Mouse (Mus musculus): ENCODE data around the gene Sncg. TPM values are rescaled to one million over a fixed set of nuclear protein-coding genes. Genes with fewer than 3 reads are reported as not detected.

Gene Sncg
- polyA plus RNA-seq, 1 experiment from 2014 or later: 188 TPM

DNA sequence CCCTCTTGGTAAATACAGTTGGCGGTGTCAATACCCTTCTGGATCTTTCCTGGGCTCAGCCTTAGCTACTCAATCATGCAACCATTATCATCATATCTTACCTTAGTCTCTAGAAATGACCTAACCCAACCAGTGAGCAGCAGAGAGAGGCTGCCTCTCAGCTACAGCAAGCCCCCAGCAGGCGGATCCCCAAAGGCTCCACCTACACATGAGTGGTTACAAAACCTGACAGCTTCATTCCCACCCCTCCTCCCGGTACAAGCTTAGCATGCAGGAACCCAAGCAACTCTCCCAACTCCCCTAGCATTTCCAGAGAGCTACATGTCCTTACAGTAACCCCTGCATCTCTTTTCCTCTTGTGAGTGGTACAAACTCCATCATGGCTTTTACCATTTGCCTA is 25.4 kb upstream of the Sncg start:
- Histone ChIP-seq H3K27ac (ENCODE audit: low read depth, low read length) (no peak overlapping the region), H3K9ac (ENCODE audit: low read depth, low read length) (no peak overlapping the region), H3K4me1 (ENCODE audit: control insufficient read depth, insufficient read depth, low read depth, low read length) (no peaks in the 10 kb centered on the region), H3K36me3 (ENCODE audit: control insufficient read depth, insufficient read depth, low read length) (peaks cover 11% of the 10 kb centered on the region), H3K27me3 (replicated peaks; ENCODE audit: control insufficient read depth, insufficient read depth, low read length) (no peaks in the 10 kb centered on the region), H3K9me3 (ENCODE audit: control insufficient read depth, low read length) (no peaks in the 10 kb centered on the region), H3K4me2 (ENCODE audit: low read length) (no peak overlapping the region), H3K4me3 (ENCODE audit: low read length) (no peak overlapping the region)
- WGBS: 100% methylated on average over 3 of the region's 3 CpGs
- ATAC-seq: no peak

DNA sequence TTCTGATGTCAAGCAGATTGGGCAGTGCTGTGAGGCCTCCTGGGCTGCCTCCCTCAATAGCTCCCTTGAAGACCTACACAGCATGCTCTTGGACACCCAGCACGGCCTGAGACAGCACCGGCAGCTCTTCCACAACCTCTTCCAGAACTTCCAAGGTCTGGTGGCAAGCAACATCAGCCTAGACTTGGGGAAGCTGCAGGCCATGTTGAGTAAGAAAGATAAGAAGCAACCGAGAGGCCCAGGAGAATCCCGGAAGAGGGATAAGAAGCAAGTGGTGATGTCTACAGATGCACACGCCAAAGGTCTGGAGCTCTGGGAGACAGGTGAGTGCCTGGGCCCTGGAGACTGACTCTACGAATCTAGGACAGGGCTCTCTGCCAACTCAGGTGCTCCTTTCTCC is 24.7 kb upstream of the Sncg start:
- Histone ChIP-seq H3K4me3 (ENCODE audit: low read length) (no peak overlapping the region), H3K36me3 (ENCODE audit: control insufficient read depth, insufficient read depth, low read length) (peaks cover 11% of the 10 kb centered on the region), H3K9ac (ENCODE audit: low read depth, low read length) (no peak overlapping the region), H3K4me1 (ENCODE audit: control insufficient read depth, insufficient read depth, low read depth, low read length) (no peaks in the 10 kb centered on the region), H3K9me3 (ENCODE audit: control insufficient read depth, low read length) (no peaks in the 10 kb centered on the region), H3K27ac (ENCODE audit: low read depth, low read length) (no peak overlapping the region), H3K27me3 (replicated peaks; ENCODE audit: control insufficient read depth, insufficient read depth, low read length) (no peaks in the 10 kb centered on the region), H3K4me2 (ENCODE audit: low read length) (no peak overlapping the region)
- 97% methylated on average over 6 of the region's 6 CpGs for WGBS
- no peak for ATAC-seq

DNA sequence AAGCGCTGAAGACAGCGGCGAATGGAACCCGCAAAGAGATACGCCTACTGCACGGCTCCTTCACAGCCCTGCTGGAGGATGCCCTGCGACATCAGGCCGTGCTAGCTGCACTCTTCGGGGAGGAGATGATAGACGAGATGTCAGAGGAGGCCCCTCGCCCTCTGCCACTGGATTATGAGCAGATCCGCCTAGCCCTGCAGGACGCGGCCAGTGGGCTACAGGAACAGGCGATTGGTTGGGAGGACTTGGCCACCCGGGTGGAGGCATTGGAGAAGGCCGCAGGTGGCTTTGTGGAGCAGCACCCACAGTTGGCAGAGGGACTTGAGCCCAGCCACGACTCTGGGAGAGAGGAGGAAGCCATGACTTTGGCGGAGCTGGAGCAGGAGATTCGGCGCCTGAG is 24.3 kb upstream of the Sncg start:
- Histone ChIP-seq H3K4me1 (ENCODE audit: control insufficient read depth, insufficient read depth, low read depth, low read length) (no peaks in the 10 kb centered on the region), H3K4me2 (ENCODE audit: low read length) (no peak overlapping the region), H3K36me3 (ENCODE audit: control insufficient read depth, insufficient read depth, low read length) (peaks cover 11% of the 10 kb centered on the region), H3K4me3 (ENCODE audit: low read length) (no peak overlapping the region), H3K9me3 (ENCODE audit: control insufficient read depth, low read length) (no peaks in the 10 kb centered on the region), H3K27ac (ENCODE audit: low read depth, low read length) (no peak overlapping the region), H3K9ac (ENCODE audit: low read depth, low read length) (no peak overlapping the region), H3K27me3 (replicated peaks; ENCODE audit: control insufficient read depth, insufficient read depth, low read length) (no peaks in the 10 kb centered on the region)
- ATAC-seq: no peak
- WGBS: 95% methylated on average over 21 of the region's 21 CpGs

DNA sequence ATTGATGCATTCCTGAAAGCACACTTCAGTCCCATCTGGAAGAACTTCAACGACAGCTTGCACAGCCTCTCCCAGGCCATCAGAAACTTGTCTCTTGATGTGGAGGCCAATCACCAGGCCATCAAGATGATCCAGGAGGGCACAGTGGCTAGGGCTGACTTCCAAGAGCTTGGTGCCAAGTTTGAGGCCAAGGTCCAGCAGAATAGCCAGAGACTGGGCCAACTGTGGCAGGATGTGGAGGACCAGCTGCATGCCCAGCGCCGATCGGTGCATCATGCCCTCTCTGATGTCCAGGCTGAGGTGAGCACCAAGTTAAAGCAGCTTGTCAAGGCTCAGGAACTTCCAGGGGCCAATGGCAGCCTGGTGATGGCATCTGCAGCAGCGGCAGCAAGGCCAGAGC is 23.3 kb upstream of the Sncg start:
- Histone ChIP-seq H3K4me3 (ENCODE audit: low read length) (no peak overlapping the region), H3K27ac (ENCODE audit: low read depth, low read length) (no peak overlapping the region), H3K4me1 (ENCODE audit: control insufficient read depth, insufficient read depth, low read depth, low read length) (no peaks in the 10 kb centered on the region), H3K36me3 (ENCODE audit: control insufficient read depth, insufficient read depth, low read length) (peaks cover 9% of the 10 kb centered on the region), H3K27me3 (replicated peaks; ENCODE audit: control insufficient read depth, insufficient read depth, low read length) (no peaks in the 10 kb centered on the region), H3K9ac (ENCODE audit: low read depth, low read length) (no peak overlapping the region), H3K9me3 (ENCODE audit: control insufficient read depth, low read length) (no peaks in the 10 kb centered on the region), H3K4me2 (ENCODE audit: low read length) (no peak overlapping the region)
- ATAC-seq: no peak
- 82% methylated on average over 5 of the region's 5 CpGs for WGBS

DNA sequence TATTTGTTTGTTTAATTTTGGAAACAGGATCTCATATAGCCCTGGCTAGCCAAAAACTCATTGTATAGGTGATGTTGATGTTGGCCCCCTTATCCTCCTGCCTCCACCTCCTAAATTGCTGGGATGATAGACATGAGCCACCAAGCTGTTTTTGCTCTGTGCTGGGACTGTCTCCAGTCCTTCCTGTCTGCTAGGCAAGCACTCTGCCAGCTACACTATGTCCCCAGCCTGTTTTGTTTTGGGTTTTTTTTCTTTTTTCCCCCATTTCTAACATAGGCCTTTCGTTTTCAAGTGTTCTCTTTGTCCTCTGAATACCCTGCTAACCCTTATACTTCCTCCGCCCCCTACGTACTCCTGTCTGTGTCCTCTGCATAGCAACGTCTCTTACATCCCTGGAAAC is 18.7 kb upstream of the Sncg start:
- Histone ChIP-seq H3K36me3 (ENCODE audit: control insufficient read depth, insufficient read depth, low read length) (0 out of 2 replicates have a peak, but pooled peaks cover 3% of the 10 kb centered on the region), H3K27me3 (replicated peaks; ENCODE audit: control insufficient read depth, insufficient read depth, low read length) (no peaks in the 10 kb centered on the region), H3K9ac (ENCODE audit: low read depth, low read length) (no peak overlapping the region), H3K27ac (ENCODE audit: low read depth, low read length) (no peak overlapping the region), H3K4me2 (ENCODE audit: low read length) (no peak overlapping the region), H3K9me3 (ENCODE audit: control insufficient read depth, low read length) (no peaks in the 10 kb centered on the region; the same call in 1 of the 2 replicates), H3K4me1 (ENCODE audit: control insufficient read depth, insufficient read depth, low read depth, low read length) (no peaks in the 10 kb centered on the region), H3K4me3 (ENCODE audit: low read length) (no peak overlapping the region)
- WGBS: 59% methylated on average over 4 of the region's 4 CpGs
- ATAC-seq: peak; percentile 54; the same call in 1 of the 2 replicates

DNA sequence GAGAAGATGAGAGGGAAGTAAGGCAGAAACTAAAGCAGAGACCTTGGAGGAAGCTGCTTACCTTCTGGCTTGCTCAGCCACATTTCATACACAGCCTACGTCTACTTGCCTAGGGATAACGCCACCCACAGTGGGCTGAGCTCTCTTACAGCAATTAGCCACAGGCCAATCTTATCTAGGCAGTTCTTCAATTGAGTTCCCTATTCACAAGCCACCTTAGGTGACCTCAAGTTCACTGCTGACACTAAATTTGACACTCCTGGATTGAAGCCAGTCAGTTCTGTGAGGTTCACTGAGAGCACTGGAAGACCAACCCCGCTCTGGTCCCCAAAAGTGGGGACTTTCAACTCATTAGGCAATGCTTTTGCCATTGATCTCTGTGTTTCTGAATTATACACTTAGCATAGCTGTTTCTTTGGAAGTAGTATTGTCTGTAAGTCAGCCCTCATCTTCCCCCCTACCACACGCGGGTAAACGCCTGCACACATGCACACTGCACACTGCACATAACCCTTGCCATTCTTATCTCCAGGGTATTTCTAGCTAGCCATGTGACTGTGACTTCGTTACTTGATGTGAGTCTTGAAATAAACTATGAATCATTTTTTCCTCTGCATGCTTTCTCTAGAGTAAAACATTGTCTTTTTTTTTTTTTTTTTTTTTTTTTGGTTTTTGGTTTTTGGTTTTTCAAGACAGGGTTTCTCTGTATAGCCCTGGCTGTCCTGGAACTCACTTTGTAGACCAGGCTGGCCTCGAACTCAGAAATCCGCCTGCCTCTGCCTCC is 8.5 kb upstream of the Sncg start:
- H3K9ac ChIP-seq (ENCODE audit: low read depth, low read length): no peak overlapping the region
- H3K4me2 ChIP-seq (ENCODE audit: low read length): no peak overlapping the region
- no peaks in the 10 kb centered on the region for H3K9me3 ChIP-seq (ENCODE audit: control insufficient read depth, low read length)
- no peak overlapping the region for H3K4me3 ChIP-seq (ENCODE audit: low read length)
- ATAC-seq: no peak
- 95% methylated on average over 9 of the region's 9 CpGs for WGBS
- peaks cover 7% of the 10 kb centered on the region for H3K4me1 ChIP-seq (ENCODE audit: control insufficient read depth, insufficient read depth, low read depth, low read length)
- H3K27ac ChIP-seq (ENCODE audit: low read depth, low read length): no peak overlapping the region
- H3K27me3 ChIP-seq (replicated peaks; ENCODE audit: control insufficient read depth, insufficient read depth, low read length): no peaks in the 10 kb centered on the region
- H3K36me3 ChIP-seq (ENCODE audit: control insufficient read depth, insufficient read depth, low read length): no peaks in the 10 kb centered on the region

DNA sequence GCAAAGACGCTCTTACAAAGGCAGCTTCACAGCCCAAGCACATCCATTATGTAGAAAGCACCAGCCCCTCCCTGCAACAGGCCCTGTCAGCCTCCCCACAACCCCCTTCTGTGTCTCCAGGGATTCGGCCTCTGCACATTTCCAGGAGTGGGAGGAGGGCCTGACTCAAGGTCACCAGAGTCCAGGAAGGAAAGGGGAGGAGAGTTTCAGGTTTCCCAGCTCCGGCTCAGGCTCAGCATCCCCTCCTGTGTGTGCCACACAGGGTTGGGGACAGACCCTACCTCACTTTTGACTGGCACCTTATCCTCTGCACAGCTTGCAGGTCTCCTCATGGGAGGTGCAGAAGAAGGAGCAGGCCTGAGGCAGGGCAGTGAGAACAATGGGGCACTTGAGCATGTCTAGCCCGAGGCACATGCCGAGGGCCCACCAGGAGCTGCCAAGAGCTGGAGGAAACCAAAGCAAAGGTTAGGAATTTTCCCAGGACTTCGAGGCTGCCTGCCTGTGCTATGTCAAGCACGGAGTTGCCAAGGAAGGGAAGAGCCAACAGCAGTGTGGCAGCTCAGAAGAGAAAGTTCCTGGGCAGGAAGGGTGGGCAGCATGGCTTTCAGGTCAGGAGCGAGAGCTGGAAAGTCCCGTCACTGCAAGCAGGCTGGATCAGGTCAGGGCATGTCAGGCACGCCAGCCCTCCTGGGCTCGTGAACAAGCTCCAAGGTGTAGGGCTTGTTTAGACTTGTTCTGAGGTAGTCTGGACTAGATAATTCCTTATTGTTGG is 4.2 kb upstream of the Sncg start:
- no peak overlapping the region for H3K4me2 ChIP-seq (ENCODE audit: low read length)
- WGBS: 31% methylated on average over 11 of the region's 11 CpGs
- peak overlapping the region; percentile 44; the same call in 1 of the 2 replicates for H3K27ac ChIP-seq (ENCODE audit: low read depth, low read length)
- peaks cover 12% of the 10 kb centered on the region for H3K4me1 ChIP-seq (ENCODE audit: control insufficient read depth, insufficient read depth, low read depth, low read length)
- H3K9ac ChIP-seq (ENCODE audit: low read depth, low read length): no peak overlapping the region
- no peaks in the 10 kb centered on the region for H3K9me3 ChIP-seq (ENCODE audit: control insufficient read depth, low read length)
- no peaks in the 10 kb centered on the region for H3K27me3 ChIP-seq (replicated peaks; ENCODE audit: control insufficient read depth, insufficient read depth, low read length)
- peak; percentile 73 for ATAC-seq
- no peak overlapping the region for H3K4me3 ChIP-seq (ENCODE audit: low read length)
- no peaks in the 10 kb centered on the region for H3K36me3 ChIP-seq (ENCODE audit: control insufficient read depth, insufficient read depth, low read length)

DNA sequence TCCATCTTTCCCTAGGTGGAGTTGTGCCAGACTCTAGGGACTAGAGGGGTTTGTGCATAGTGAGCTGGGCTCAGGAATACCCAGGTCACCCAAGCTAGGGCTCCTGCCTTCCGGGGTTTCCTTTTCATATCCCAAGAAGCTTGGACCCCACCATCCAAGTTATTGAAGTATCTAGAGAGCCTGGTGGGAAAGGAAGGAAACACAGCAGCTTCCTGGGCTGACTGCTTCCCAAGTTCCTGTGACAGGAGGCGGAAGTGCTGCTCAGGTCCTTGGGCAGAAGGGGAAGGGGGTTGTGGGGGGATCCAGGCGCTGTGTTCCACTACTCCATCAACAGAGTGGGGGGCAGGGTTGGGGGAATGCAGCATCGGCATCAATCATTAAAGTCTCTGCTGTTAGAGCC is 2.5 kb upstream of the Sncg start:
- H3K4me3 ChIP-seq (ENCODE audit: low read length): no peak overlapping the region
- WGBS: 82% methylated on average over 4 of the region's 4 CpGs
- ATAC-seq: no peak
- no peaks in the 10 kb centered on the region for H3K9me3 ChIP-seq (ENCODE audit: control insufficient read depth, low read length)
- no peaks in the 10 kb centered on the region for H3K27me3 ChIP-seq (replicated peaks; ENCODE audit: control insufficient read depth, insufficient read depth, low read length)
- H3K4me2 ChIP-seq (ENCODE audit: low read length): no peak overlapping the region
- peaks cover 12% of the 10 kb centered on the region for H3K4me1 ChIP-seq (ENCODE audit: control insufficient read depth, insufficient read depth, low read depth, low read length)
- H3K27ac ChIP-seq (ENCODE audit: low read depth, low read length): no peak overlapping the region
- H3K9ac ChIP-seq (ENCODE audit: low read depth, low read length): no peak overlapping the region
- H3K36me3 ChIP-seq (ENCODE audit: control insufficient read depth, insufficient read depth, low read length): no peaks in the 10 kb centered on the region

DNA sequence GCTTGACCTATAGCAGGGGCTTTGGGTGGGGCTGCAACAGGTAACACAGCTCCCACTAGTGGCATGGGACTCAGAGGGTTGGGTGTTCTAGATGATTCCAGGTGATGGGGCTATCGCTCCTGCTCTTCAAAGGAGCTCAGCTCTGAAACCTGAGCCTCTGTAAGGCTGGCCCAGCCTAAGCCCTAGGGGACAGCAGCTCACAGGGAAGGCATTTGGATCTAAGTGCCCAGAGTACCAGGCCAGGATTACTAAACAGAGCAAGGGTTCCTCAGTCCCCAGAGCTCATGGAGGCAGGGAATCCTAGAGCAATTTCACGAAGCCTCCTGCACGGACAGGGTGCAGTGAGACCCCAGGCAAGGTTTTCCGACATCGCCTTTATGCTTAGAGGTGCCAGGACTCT is 1.4 kb upstream of the Sncg start:
- Histone ChIP-seq H3K4me1 (ENCODE audit: control insufficient read depth, insufficient read depth, low read depth, low read length) (peaks cover 12% of the 10 kb centered on the region), H3K9ac (ENCODE audit: low read depth, low read length) (no peak overlapping the region), H3K36me3 (ENCODE audit: control insufficient read depth, insufficient read depth, low read length) (no peaks in the 10 kb centered on the region), H3K4me3 (ENCODE audit: low read length) (no peak overlapping the region), H3K27me3 (replicated peaks; ENCODE audit: control insufficient read depth, insufficient read depth, low read length) (no peaks in the 10 kb centered on the region), H3K27ac (ENCODE audit: low read depth, low read length) (no peak overlapping the region), H3K9me3 (ENCODE audit: control insufficient read depth, low read length) (no peaks in the 10 kb centered on the region), H3K4me2 (ENCODE audit: low read length) (no peak overlapping the region)
- no peak for ATAC-seq
- 89% methylated on average over 5 of the region's 5 CpGs for WGBS

All from hindbrain, embryonic 16.5 days (tissue).